Mouse (Mus musculus) embryonic facial prominence, embryonic 15.5 days (tissue): Measurements from ENCODE around the gene Rnf123. TPM values are rescaled to one million over a fixed set of nuclear protein-coding genes. Genes with fewer than 3 reads are reported as not detected.
A peak's percentile ranks its signal among the peaks of the same experiment; 100 is the strongest.

Experiments used
- ATAC-seq: fragments of 200-750 bp; cut with Nextera tagmentation; 2 replicates; pipeline ENCODE4 v1.8.0; 2017; ENCODE audit warnings: low read depth, moderate TSS enrichment; ENCODE audit not compliant: insufficient number of reproducible peaks, low FRiP score, low TSS enrichment
- H3K27ac ChIP-seq: fragments of 300-500 bp; sonication (generic); replicated peaks from 2 replicates; pipeline ENCODE4 v1.5.1; 2015; ENCODE audit warnings: mild to moderate bottlenecking, inconsistent platforms
- H3K27me3 ChIP-seq: fragments of 300-500 bp; sonication (generic); 2 replicates; pipeline ENCODE4 v1.6.1; 2015; ENCODE audit warnings: inconsistent platforms
- H3K36me3 ChIP-seq: fragments of 300-500 bp; sonication (generic); 2 replicates; pipeline ENCODE4 v1.6.1; 2015; ENCODE audit warnings: mild to moderate bottlenecking, inconsistent platforms
- H3K4me1 ChIP-seq: fragments of 300-500 bp; sonication (generic); 2 replicates; pipeline ENCODE4 v1.6.1; 2015; ENCODE audit warnings: inconsistent platforms
- H3K4me2 ChIP-seq: fragments of 300-500 bp; sonication (generic); replicated peaks from 2 replicates; pipeline ENCODE4 v1.6.1; 2015; ENCODE audit warnings: mild to moderate bottlenecking, inconsistent platforms
- H3K4me3 ChIP-seq: fragments of 300-500 bp; sonication (generic); replicated peaks from 2 replicates; pipeline ENCODE4 v1.5.1; 2015; ENCODE audit warnings: mild to moderate bottlenecking, inconsistent platforms
- H3K9ac ChIP-seq: fragments of 300-500 bp; sonication (generic); 2 replicates; pipeline ENCODE4 v1.6.1; 2015; ENCODE audit warnings: inconsistent platforms
- H3K9me3 ChIP-seq: fragments of 300-500 bp; sonication (generic); replicated peaks from 2 replicates; pipeline ENCODE4 v1.6.1; 2016; ENCODE audit warnings: inconsistent platforms
- WGBS: fragments of 180-500 bp; shearing (Covaris S2); methylation state at CpG from one replicate; pipeline ENCODE4 v1.1.7; 2015; 5-methylcytosine and 5-hydroxymethylcytosine counted together
- polyA plus RNA-seq: library from polyadenylated mRNA; unstranded; fragments of >200 nt; fragmentation: Nextera tagmentation; extraction: Ambion mirVana; gene quantifications from 2 replicates; pipeline ENCODE4 v1.2.1, GENCODE M21; 2015

Rnf123 gene
- polyA plus RNA-seq, 1 experiment from 2014 or later, result 34.9 TPM

DNA sequence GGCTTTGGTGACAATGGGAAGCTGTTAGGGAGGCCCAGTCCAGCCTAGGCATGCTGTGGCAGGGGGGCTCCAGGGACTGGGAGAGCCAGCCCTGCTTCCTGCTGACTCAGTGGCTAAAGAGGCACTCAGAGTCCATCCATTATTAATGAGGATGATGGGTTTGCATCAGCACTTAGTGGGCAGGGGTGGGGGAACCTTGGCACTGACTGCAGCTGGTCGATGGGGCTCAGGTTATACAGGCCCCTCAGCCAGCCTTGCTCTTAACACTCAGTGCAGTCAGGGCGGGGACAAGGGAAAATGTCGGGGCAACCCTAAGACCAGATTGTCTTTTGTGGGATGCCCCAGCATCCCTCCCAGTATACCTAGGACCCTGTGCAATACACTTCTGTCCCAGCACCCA is 21.0 kb downstream of the Rnf123 start:
- H3K4me2 ChIP-seq, result no peak overlapping the region
- H3K36me3 ChIP-seq, result peaks cover 79% of the 10 kb centered on the region
- H3K9ac ChIP-seq, result no peak overlapping the region
- WGBS, result 96% methylated on average over 3 of the region's 3 CpGs
- no peaks in the 10 kb centered on the region for H3K27me3 ChIP-seq
- no peak overlapping the region for H3K4me3 ChIP-seq
- no peak overlapping the region for H3K27ac ChIP-seq
- ATAC-seq, result no peak
- H3K9me3 ChIP-seq, result no peaks in the 10 kb centered on the region
- H3K4me1 ChIP-seq, result no peaks in the 10 kb centered on the region

- peaks cover 87% of the 10 kb centered on the region for H3K36me3 ChIP-seq
- H3K27me3 ChIP-seq, result no peaks in the 10 kb centered on the region
- H3K4me1 ChIP-seq, result peaks cover 3% of the 10 kb centered on the region
- H3K27ac ChIP-seq, result no peak overlapping the region
- no peak overlapping the region for H3K4me2 ChIP-seq
- ATAC-seq, result no peak
- 89% methylated on average over 9 of the region's 9 CpGs for WGBS
- no peak overlapping the region for H3K9ac ChIP-seq
- H3K4me3 ChIP-seq, result no peak overlapping the region
- no peaks in the 10 kb centered on the region for H3K9me3 ChIP-seq
Measured at GRCm38 (mm10) chr9:108058291-108058690, 24.9 kb downstream of the Rnf123 start.

- H3K4me3 ChIP-seq, result no peak overlapping the region
- H3K9me3 ChIP-seq, result no peaks in the 10 kb centered on the region
- no peak overlapping the region for H3K27ac ChIP-seq
- WGBS, result 89% methylated on average over 5 of the region's 5 CpGs
- no peaks in the 10 kb centered on the region for H3K27me3 ChIP-seq
- no peak for ATAC-seq
- H3K4me1 ChIP-seq, result peaks cover 14% of the 10 kb centered on the region
- no peak overlapping the region for H3K4me2 ChIP-seq
- H3K9ac ChIP-seq, result no peak overlapping the region
- peaks cover 76% of the 10 kb centered on the region for H3K36me3 ChIP-seq
Measured at GRCm38 (mm10) chr9:108057262-108057562, 25.9 kb downstream of the Rnf123 start.

DNA sequence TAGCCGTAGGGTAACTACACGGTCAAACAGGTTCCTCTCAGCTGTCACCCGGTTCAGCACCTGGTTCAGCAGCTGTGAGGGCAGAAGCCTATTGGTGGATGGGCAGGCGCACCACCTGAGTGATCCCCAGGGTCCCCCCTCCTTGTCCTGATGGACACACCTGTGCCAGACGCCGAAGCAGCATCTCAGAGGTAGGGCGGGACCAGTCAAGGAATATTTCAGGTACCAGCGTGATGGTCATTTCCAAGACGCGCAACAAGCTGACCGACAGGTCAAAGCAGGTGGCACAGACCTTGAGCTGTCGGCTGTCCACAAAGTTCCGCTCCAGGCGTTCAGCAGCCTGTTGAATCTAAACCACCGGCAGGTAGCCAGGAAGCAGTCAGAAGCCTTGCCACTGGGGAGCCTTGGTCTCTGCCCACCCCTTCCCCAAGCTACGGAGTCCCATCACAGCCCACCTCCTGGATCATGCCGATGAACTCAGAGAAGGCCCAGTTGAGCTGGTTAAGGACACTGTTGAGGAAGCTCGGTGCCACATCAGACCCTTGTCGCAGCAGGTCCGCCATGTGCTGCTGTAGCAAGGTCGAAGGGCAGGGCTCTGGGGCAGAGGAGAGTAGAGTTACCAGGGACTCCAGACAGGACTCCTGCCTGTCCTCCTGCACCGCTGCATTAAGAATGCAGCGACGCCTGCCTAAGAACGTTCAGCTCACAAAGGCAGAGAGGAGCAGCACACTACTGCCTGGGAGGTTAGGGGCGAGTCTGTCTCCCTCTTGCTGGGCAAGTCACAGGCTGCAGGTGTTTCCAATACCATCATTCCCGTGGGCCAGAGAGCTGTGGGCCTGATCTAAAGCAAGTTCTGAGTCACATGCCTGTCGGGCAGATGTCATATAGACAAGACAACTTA is 26.5 kb downstream of the Rnf123 start:
- peaks cover 14% of the 10 kb centered on the region for H3K4me1 ChIP-seq
- no peak overlapping the region for H3K4me3 ChIP-seq
- H3K4me2 ChIP-seq, result no peak overlapping the region
- H3K36me3 ChIP-seq, result peaks cover 74% of the 10 kb centered on the region
- H3K27ac ChIP-seq, result no peak overlapping the region
- WGBS, result 71% methylated on average over 28 of the region's 28 CpGs
- no peaks in the 10 kb centered on the region for H3K9me3 ChIP-seq
- no peak for ATAC-seq
- H3K9ac ChIP-seq, result no peak overlapping the region
- no peaks in the 10 kb centered on the region for H3K27me3 ChIP-seq

DNA sequence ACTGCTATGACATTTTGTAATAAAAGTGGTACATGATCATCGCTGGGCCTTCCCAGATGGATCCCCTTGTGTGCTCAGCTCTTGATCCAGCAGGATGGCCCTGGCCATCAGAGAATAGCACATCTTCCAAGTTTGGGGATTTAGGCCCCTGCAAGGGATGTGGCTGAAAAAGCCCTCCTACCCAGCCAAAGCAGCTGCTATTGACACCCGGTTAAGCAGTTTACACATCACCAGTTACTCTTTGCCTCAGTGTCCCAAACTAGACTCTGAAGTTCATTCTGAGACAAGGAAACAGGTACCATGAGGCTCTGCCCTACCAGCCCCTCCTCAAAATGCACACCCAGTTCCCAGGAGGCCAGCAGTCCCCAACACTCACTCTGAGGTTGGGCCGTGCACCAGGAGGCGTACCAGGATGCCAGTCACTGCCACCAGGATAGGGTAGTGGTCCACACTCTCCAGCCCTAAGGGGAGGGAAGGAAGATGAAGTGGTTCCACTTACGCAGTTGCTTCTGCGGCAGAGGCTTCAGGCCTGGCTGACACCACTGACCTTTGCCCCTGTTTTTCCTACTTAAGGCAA is 27.4 kb downstream of the Rnf123 start:
- no peaks in the 10 kb centered on the region for H3K27me3 ChIP-seq
- H3K4me2 ChIP-seq, result no peak overlapping the region
- peaks cover 82% of the 10 kb centered on the region for H3K36me3 ChIP-seq
- H3K9me3 ChIP-seq, result no peaks in the 10 kb centered on the region
- 79% methylated on average over 6 of the region's 6 CpGs for WGBS
- H3K27ac ChIP-seq, result no peak overlapping the region
- H3K4me3 ChIP-seq, result no peak overlapping the region
- peaks cover 14% of the 10 kb centered on the region for H3K4me1 ChIP-seq
- no peak overlapping the region for H3K9ac ChIP-seq
- ATAC-seq, result no peak

DNA sequence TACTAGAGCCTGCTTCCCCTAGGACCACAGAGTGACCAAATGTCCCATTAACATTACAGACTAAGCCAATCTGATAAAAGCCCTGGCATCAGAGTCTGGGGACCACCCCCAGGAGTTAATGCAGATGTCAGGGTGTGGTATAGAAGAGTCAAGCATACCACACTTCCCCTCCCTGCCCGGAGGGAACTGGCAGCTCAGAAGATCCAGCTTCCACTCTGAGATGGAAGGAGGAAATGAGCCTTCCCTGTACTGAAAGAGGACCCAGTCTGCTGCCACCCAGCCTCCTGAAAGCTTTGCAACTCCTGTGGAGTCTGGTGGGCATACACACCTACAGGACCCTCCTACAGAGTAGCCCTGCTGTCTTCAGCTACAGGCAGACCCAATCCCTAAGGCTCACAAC is 28.1 kb downstream of the Rnf123 start:
- Histone ChIP-seq H3K9ac (no peak overlapping the region), H3K9me3 (no peaks in the 10 kb centered on the region), H3K4me1 (peaks cover 18% of the 10 kb centered on the region), H3K27ac (no peak overlapping the region), H3K4me2 (no peak overlapping the region), H3K36me3 (peaks cover 81% of the 10 kb centered on the region), H3K27me3 (no peaks in the 10 kb centered on the region), H3K4me3 (no peak overlapping the region)
- 82% methylated on average over 1 of the region's 1 CpGs for WGBS
- ATAC-seq, result no peak

GRCm38 (mm10) chr9:108054331-108055040 is 28.7 kb downstream of the Rnf123 start:
- H3K27ac ChIP-seq, result no peak overlapping the region; the same call in 1 of the 2 replicates
- 89% methylated on average over 22 of the region's 22 CpGs for WGBS
- peaks cover 75% of the 10 kb centered on the region for H3K36me3 ChIP-seq
- ATAC-seq, result no peak
- H3K4me2 ChIP-seq, result no peak overlapping the region
- H3K27me3 ChIP-seq, result no peaks in the 10 kb centered on the region
- H3K4me1 ChIP-seq, result peaks cover 24% of the 10 kb centered on the region
- no peaks in the 10 kb centered on the region for H3K9me3 ChIP-seq
- H3K4me3 ChIP-seq, result no peak overlapping the region
- no peak overlapping the region for H3K9ac ChIP-seq

DNA sequence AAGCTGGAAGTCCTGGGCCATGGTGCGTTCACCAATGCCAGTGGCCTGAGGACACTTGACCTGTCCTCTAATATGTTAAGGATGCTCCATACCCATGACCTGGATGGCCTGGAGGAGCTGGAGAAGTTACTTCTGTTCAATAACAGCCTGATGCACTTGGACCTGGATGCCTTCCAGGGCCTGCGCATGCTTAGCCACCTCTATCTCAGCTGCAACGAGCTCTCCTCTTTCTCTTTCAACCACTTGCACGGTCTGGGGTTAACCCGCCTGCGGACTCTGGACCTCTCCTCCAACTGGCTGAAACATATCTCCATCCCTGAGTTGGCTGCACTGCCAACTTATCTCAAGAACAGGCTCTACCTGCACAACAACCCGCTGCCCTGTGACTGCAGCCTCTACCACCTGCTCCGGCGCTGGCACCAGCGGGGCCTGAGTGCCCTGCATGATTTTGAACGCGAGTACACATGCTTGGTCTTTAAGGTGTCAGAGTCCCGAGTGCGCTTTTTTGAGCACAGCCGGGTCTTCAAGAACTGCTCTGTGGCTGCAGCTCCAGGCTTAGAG is 29.4 kb downstream of the Rnf123 start:
- H3K27me3 ChIP-seq, result no peaks in the 10 kb centered on the region
- WGBS, result 93% methylated on average over 15 of the region's 15 CpGs
- H3K27ac ChIP-seq, result peak overlapping the region; percentile 75
- peaks cover 24% of the 10 kb centered on the region for H3K4me1 ChIP-seq
- H3K4me2 ChIP-seq, result peak overlapping the region; percentile 44; the same call in 1 of the 2 replicates
- peaks cover 68% of the 10 kb centered on the region for H3K36me3 ChIP-seq
- ATAC-seq, result no peak
- no peaks in the 10 kb centered on the region for H3K9me3 ChIP-seq
- no peak overlapping the region for H3K4me3 ChIP-seq
- no peak overlapping the region for H3K9ac ChIP-seq

GRCm38 (mm10) chr9:108052885-108053664 is 30.1 kb downstream of the Rnf123 start, which contains the start of gene Amigo3:
TSS of gene Amigo3 (plus strand) at chr9:108053159.
- peak within 1 kb of the TSS; percentile 75 for H3K27ac ChIP-seq
- 51% methylated on average over 20 of the region's 20 CpGs for WGBS
- H3K9ac ChIP-seq, result no peak within 1 kb of the TSS
- peaks cover 61% of the 10 kb centered on the region for H3K36me3 ChIP-seq
- peak; percentile 44 for ATAC-seq
- peaks cover 30% of the 10 kb centered on the region for H3K4me1 ChIP-seq
- no peaks in the 10 kb centered on the region for H3K27me3 ChIP-seq
- peak within 1 kb of the TSS; percentile 22; the same call in 1 of the 2 replicates for H3K4me3 ChIP-seq
- H3K9me3 ChIP-seq, result no peaks in the 10 kb centered on the region
- H3K4me2 ChIP-seq, result peak within 1 kb of the TSS; percentile 44

GRCm38 (mm10) chr9:108052411-108052810 is 30.7 kb downstream of the Rnf123 start:
- WGBS, result 68% methylated on average over 7 of the region's 7 CpGs
- Histone ChIP-seq H3K4me3 (no peak overlapping the region), H3K36me3 (peaks cover 54% of the 10 kb centered on the region), H3K4me1 (peaks cover 36% of the 10 kb centered on the region), H3K9me3 (no peaks in the 10 kb centered on the region), H3K9ac (no peak overlapping the region), H3K27ac (peak overlapping the region; percentile 75), H3K27me3 (no peaks in the 10 kb centered on the region), H3K4me2 (no peak overlapping the region)
- no peak for ATAC-seq

DNA sequence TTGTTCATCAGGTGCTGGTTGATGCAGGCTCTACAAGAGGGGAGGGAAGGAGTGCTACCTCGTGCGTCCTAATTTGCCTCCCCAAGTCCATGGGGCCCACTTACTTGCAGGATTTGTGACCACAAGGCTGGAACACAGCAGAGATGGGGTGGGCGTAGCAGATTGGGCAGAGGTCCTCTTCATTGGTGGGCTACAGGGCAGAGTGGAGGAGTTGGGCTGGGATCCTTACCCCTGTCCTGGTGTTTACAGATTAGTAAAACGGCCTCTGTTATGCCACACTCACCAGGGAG is 31.3 kb downstream of the Rnf123 start:
- no peak for ATAC-seq
- H3K9me3 ChIP-seq, result no peaks in the 10 kb centered on the region
- H3K4me2 ChIP-seq, result no peak overlapping the region
- H3K4me1 ChIP-seq, result peaks cover 36% of the 10 kb centered on the region
- WGBS, result 74% methylated on average over 4 of the region's 4 CpGs
- H3K27me3 ChIP-seq, result no peaks in the 10 kb centered on the region
- H3K9ac ChIP-seq, result no peak overlapping the region
- H3K4me3 ChIP-seq, result no peak overlapping the region
- H3K27ac ChIP-seq, result no peak overlapping the region
- H3K36me3 ChIP-seq, result peaks cover 53% of the 10 kb centered on the region
